Mouse (Mus musculus): ENCODE data around the gene Grhpr. TPM values are rescaled to one million over a fixed set of nuclear protein-coding genes. Genes with fewer than 3 reads are reported as not detected.
A peak's percentile ranks its signal among the peaks of the same experiment; 100 is the strongest.

Gene Grhpr
- total RNA-seq (2014; rRNA removed; ENCODE audit: low replicate concordance), result 88.4 and 147 TPM in 2 replicates
- polyA plus RNA-seq (2015; fragmentation: Nextera tagmentation; extraction: Ambion mirVana), result 103 and 108 TPM in 2 replicates

DNA sequence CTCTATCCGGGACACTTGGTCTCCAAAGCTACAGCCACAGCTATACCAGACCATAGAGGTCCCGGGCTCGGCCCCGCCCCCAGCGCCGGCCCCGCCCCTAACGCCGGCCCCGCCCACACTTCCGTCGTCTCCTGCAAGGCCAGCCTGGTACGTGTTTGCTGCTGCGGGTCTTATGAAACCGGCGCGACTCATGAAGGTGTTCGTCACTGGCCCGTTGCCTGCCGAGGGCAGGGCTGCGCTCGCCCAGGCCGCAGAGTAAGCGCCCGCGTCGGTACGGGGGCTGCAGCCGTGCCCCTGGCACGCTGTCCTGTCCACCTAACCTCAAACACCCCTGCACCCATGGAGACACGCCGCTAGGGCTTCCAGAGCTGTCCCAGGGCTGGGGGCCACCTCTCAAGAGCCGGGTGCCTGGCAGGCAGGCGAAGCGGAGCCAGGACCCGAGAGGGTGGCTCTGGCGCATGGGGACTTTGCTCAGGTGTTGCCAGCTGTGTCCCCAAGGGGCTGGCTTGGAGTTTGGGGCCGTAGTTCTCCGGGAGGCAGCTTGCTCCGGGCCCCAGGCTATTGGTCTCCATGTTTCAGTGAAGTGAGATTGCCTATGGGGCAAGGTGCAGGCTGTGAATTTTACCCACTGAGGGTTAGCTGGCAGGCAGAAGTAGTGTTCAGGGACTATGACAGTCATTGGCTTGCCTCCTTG lies at the start of gene Grhpr:
TSS of gene Grhpr (plus strand) at position 116 of the 694 bp plus-strand sequence.
- peak within 1 kb of the TSS; percentile 69 for H3K9ac ChIP-seq (replicated peaks; ENCODE audit: low read depth, low read length)
- peak within 1 kb of the TSS; percentile 89 for H3K27ac ChIP-seq (ENCODE audit: low read depth)
- H3K4me2 ChIP-seq (ENCODE audit: low read depth, low read length), result peak within 1 kb of the TSS; percentile 79
- H3K4me1 ChIP-seq (ENCODE audit: control insufficient read depth, insufficient read depth), result peaks cover 32% of the 10 kb centered on the region
- peak; percentile 76 for DNase-seq (ENCODE audit: low spot score)
- peak; percentile 95 for ATAC-seq (ENCODE audit: insufficient read depth, low read depth)
- no peaks in the 10 kb centered on the region for H3K9me3 ChIP-seq (replicated peaks; ENCODE audit: control insufficient read depth, low read length)
- no peaks in the 10 kb centered on the region for H3K27me3 ChIP-seq (ENCODE audit: control insufficient read depth, insufficient read depth, low read length)
- H3K36me3 ChIP-seq (replicated peaks; ENCODE audit: control insufficient read depth, insufficient read depth, low read length), result peaks cover 25% of the 10 kb centered on the region
- under 1% methylated on average over 39 of the region's 40 CpGs for WGBS
- TF ChIP-seq EP300 (IDR thresholded peaks at IDR 0.05; ENCODE audit: low read depth) (0 out of 2 replicates have a peak, but pooled peaks have one; percentile 23), CTCF (IDR thresholded peaks at IDR 0.05; ENCODE audit: low read depth) (peak; percentile 32)
- H3K4me3 ChIP-seq (ENCODE audit: low read depth, low read length), result peak within 1 kb of the TSS; percentile 71

GRCm38 (mm10) chr4:44931732-44932131 lies 49.5 kb upstream of the Grhpr start:
- Histone ChIP-seq H3K4me1 (ENCODE audit: control insufficient read depth, insufficient read depth) (no peaks in the 10 kb centered on the region), H3K27me3 (ENCODE audit: control insufficient read depth, insufficient read depth, low read length) (no peaks in the 10 kb centered on the region), H3K4me3 (ENCODE audit: low read depth, low read length) (no peak overlapping the region), H3K9ac (replicated peaks; ENCODE audit: low read depth, low read length) (no peak overlapping the region), H3K9me3 (replicated peaks; ENCODE audit: control insufficient read depth, low read length) (no peaks in the 10 kb centered on the region), H3K36me3 (replicated peaks; ENCODE audit: control insufficient read depth, insufficient read depth, low read length) (peaks cover 53% of the 10 kb centered on the region), H3K4me2 (ENCODE audit: low read depth, low read length) (no peak overlapping the region), H3K27ac (ENCODE audit: low read depth) (no peak overlapping the region)
- ATAC-seq (ENCODE audit: insufficient read depth, low read depth) (no peak), DNase-seq (ENCODE audit: low spot score) (no peak)
- 94% methylated on average over 6 of the region's 6 CpGs for WGBS
- TF ChIP-seq EP300 (IDR thresholded peaks at IDR 0.05; ENCODE audit: low read depth), result no peak
- TF ChIP-seq CTCF (IDR thresholded peaks at IDR 0.05; ENCODE audit: low read depth), result no peak

DNA sequence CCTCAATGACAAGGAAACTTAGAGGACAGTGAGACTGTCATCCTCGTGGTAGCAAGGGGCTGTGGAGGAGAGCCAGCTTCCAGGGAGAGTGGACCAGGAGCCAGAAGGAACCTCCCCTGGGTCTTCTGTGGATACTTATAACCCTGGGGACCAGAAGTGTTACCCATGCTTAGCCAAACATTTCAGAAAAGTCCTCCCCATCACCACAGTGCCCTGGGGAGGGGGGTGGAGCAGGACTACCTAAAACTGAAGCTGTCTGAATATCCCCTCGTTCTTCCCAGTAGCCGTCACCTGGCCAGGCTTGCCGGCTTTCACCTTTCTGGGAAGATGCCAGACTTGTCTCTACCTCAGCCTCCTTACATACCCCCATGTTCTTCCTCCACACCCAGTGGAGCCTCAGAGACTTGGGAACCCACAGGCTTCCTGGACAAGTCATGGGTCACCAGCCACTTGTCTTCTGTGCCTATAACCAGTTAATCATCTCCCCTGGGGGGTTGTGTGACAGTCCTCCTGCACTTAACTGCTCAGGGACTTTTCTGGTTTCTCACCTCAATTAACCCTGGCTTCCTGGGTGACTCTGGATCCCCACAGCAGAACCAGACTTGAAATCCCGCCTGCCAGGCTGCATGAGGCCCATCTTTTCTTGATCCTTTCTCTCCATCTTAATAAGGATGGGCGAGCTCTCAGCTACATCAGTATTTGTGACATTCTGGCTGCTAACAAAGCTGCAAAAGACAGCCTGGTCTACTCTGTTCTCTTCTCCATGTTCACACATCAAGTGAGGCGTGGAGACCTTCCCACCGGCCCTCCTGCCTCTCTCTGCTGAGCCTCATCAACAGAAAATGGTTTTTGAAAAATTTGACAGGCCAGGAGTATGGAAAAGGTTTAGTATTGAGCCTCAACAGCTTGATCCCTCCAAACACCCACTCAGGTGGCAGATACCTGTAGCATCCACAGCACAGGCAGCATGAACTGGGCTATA lies 42.5 kb upstream of the Grhpr start:
- TF ChIP-seq EP300 (IDR thresholded peaks at IDR 0.05; ENCODE audit: low read depth) (no peak), CTCF (IDR thresholded peaks at IDR 0.05; ENCODE audit: low read depth) (no peak)
- Histone ChIP-seq H3K4me3 (ENCODE audit: low read depth, low read length) (no peak overlapping the region), H3K4me2 (ENCODE audit: low read depth, low read length) (no peak overlapping the region), H3K4me1 (ENCODE audit: control insufficient read depth, insufficient read depth) (no peaks in the 10 kb centered on the region), H3K9me3 (replicated peaks; ENCODE audit: control insufficient read depth, low read length) (no peaks in the 10 kb centered on the region), H3K36me3 (replicated peaks; ENCODE audit: control insufficient read depth, insufficient read depth, low read length) (peaks cover under 1% of the 10 kb centered on the region; the same call in 1 of the 2 replicates), H3K27me3 (ENCODE audit: control insufficient read depth, insufficient read depth, low read length) (no peaks in the 10 kb centered on the region), H3K27ac (ENCODE audit: low read depth) (no peak overlapping the region), H3K9ac (replicated peaks; ENCODE audit: low read depth, low read length) (no peak overlapping the region)
- ATAC-seq (ENCODE audit: insufficient read depth, low read depth), result no peak
- DNase-seq (ENCODE audit: low spot score), result no peak
- WGBS, result 63% methylated on average over 8 of the region's 8 CpGs

- H3K4me3 ChIP-seq (ENCODE audit: low read depth, low read length), result no peak overlapping the region
- no peak for DNase-seq (ENCODE audit: low spot score)
- no peak for ATAC-seq (ENCODE audit: insufficient read depth, low read depth)
- WGBS, result 83% methylated on average over 14 of the region's 14 CpGs
- H3K4me1 ChIP-seq (ENCODE audit: control insufficient read depth, insufficient read depth), result no peaks in the 10 kb centered on the region
- TF ChIP-seq CTCF (IDR thresholded peaks at IDR 0.05; ENCODE audit: low read depth) (no peak), EP300 (IDR thresholded peaks at IDR 0.05; ENCODE audit: low read depth) (no peak)
- no peaks in the 10 kb centered on the region for H3K27me3 ChIP-seq (ENCODE audit: control insufficient read depth, insufficient read depth, low read length)
- no peak overlapping the region for H3K9ac ChIP-seq (replicated peaks; ENCODE audit: low read depth, low read length)
- no peak overlapping the region for H3K27ac ChIP-seq (ENCODE audit: low read depth)
- H3K9me3 ChIP-seq (replicated peaks; ENCODE audit: control insufficient read depth, low read length), result no peaks in the 10 kb centered on the region
- no peaks in the 10 kb centered on the region for H3K36me3 ChIP-seq (replicated peaks; ENCODE audit: control insufficient read depth, insufficient read depth, low read length)
- no peak overlapping the region for H3K4me2 ChIP-seq (ENCODE audit: low read depth, low read length)
Observed at GRCm38 (mm10) chr4:44939576-44940249, 41.5 kb upstream of the Grhpr start.

- Histone ChIP-seq H3K27me3 (ENCODE audit: control insufficient read depth, insufficient read depth, low read length) (no peaks in the 10 kb centered on the region), H3K36me3 (replicated peaks; ENCODE audit: control insufficient read depth, insufficient read depth, low read length) (no peaks in the 10 kb centered on the region), H3K9me3 (replicated peaks; ENCODE audit: control insufficient read depth, low read length) (no peaks in the 10 kb centered on the region), H3K4me1 (ENCODE audit: control insufficient read depth, insufficient read depth) (no peaks in the 10 kb centered on the region), H3K4me2 (ENCODE audit: low read depth, low read length) (no peak overlapping the region), H3K27ac (ENCODE audit: low read depth) (no peak overlapping the region), H3K4me3 (ENCODE audit: low read depth, low read length) (no peak overlapping the region), H3K9ac (replicated peaks; ENCODE audit: low read depth, low read length) (no peak overlapping the region)
- 74% methylated on average over 9 of the region's 9 CpGs for WGBS
- TF ChIP-seq EP300 (IDR thresholded peaks at IDR 0.05; ENCODE audit: low read depth), result no peak
- no peak for TF ChIP-seq CTCF (IDR thresholded peaks at IDR 0.05; ENCODE audit: low read depth)
- DNase-seq (ENCODE audit: low spot score) (no peak), ATAC-seq (ENCODE audit: insufficient read depth, low read depth) (no peak)
Observed at GRCm38 (mm10) chr4:44940286-44940685, 40.9 kb upstream of the Grhpr start.
